Mouse (Mus musculus): ENCODE data around the gene Flt3l.
A peak's percentile ranks its signal among the peaks of the same experiment; 100 is the strongest.
"Not testable (repeated sequence)": the region's sequence is repeated elsewhere in the genome, so short reads cannot be mapped to it uniquely, and the experiment has no call there.

Gene Flt3l

DNA sequence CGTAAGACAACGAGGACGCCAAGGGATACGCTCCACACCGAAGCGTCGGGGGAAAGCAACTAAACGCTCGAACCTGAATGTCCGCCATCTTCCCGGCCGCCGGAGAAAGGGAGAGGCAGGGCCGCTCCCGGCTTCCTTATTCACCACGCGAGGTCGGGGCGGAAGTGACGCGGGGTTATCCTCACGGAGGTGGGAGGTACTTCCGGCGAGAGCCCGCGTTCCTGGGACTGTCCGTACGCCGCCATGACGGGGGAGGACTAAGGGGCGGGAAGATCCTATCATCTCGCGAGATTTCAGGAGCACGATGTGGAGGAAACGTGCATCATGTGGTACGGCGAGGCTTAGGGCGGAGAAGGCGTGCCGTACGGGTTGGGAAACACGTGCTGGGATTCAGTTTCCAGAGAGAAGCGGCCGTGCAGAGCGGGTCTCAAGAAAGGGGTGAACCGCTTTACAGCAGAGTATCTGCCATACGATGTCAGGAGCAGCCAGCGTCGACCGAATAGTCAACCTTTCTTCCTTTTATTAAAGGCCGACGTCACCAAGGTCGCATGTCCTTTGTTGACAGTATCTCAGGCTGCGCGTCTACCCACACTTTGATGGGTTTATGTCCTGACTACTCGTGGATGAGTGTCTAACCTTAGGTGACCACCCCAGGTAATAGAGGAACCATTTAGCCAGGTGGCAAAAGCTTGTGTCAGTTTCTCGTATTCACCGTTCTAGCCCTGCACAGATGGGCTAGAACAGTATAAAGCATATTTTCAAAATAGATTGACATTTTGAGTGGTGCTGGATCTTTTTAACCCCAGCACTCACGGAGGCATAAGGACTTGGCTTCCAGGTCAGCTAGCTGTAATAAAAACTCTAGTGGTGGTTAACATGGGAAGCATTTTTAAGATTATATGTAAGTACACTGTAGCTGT lies 11.7 kb downstream of the Flt3l start, which contains the start of gene Rps11:
Gene Rps11 (minus strand): TSS at position 216 of the 920 bp plus-strand sequence.
- peak; percentile 99 for DNase-seq (ENCODE audit: low read depth, low spot score)

DNA sequence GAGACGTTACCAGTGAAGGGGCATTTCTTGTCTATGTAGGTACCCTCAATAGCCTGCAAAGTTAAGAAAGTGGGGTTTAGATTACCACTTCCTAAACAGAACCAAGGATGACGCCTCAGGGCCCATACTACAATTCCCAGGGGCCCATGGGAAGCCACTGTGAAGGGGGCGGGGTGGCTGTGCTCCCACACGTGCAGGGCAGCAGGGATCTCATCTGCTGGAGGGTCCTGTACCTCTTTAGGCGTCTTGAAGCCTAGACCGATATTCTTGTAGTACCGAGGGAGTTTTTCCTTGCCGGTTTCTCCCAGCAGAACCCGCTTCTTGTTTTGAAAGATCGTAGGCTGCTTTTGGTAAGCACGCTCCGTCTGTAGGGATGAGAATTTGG lies 13.1 kb downstream of the Flt3l start:
- no peak for DNase-seq (ENCODE audit: low read depth, low spot score)

DNA sequence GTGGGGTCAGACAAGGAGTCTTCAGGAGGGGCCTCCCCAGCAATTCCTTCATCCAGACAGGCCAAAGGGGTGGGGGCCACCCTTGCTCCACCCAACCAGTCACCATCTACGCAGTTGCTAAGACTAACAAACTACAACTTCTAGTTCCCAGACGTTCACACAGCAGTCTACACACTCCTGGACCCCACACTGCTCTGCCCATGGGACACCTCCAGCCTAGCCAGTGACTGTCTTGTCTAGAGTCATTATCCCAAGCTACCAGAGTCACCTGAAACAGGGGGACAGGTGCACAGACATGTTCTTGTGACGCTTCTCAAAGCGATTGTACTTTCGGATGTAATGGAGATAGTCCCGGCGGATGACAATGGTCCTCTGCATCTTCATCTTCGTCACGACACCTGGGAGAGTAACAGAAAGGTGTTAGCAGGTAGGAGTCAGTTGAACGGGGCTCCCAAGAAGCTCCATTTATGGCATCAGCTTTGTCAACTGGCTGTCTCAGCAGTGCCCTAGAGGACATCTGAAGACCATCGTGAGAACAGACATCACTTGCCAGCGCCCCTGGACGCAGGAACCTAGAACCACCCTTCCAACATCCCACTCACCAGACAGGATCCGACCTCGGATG lies 13.6 kb downstream of the Flt3l start:
- no peak for DNase-seq (ENCODE audit: low read depth, low spot score)

DNA sequence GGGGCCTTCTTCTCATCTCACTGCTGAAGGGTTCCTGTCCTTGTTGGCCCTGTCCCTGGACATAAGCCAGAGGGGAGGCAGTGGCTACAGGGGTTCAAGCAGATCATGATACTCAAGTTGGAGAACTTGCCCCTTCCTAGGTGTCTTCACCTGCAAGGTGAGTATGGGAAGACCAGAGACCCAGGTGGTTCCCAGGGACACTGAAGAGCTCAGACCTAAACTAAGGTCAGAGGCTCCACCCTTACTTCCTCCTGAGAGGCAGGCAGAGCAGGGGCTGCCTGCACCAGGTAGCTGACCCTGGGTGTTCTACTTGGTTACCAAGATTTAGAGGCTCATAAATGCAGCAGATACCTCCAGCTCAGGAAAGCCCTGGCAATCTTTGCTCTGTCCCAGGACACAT lies 14.3 kb downstream of the Flt3l start:
- no peak for DNase-seq (ENCODE audit: low read depth, low spot score)

DNA sequence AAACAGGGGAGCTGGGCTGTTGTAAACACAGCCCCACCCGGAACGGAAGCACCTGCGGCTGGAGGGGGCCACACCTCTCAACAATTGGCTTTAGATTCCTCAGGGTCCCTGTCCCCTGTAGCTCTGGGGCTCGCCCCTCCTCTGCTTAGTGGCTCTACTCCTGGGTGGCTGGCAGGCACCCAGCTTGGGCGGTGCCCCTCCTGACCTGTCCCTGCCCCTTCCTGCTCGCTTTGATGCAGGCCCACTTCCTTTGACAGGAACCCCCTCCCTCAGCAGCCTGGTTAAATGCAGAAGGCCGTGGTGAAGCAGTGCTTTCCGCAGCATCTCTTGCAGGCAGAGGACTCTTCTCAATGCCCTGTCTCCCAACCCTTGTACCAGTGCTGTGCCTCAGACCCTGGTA lies 14.8 kb downstream of the Flt3l start:
- DNase-seq (ENCODE audit: low read depth, low spot score), result no peak

DNA sequence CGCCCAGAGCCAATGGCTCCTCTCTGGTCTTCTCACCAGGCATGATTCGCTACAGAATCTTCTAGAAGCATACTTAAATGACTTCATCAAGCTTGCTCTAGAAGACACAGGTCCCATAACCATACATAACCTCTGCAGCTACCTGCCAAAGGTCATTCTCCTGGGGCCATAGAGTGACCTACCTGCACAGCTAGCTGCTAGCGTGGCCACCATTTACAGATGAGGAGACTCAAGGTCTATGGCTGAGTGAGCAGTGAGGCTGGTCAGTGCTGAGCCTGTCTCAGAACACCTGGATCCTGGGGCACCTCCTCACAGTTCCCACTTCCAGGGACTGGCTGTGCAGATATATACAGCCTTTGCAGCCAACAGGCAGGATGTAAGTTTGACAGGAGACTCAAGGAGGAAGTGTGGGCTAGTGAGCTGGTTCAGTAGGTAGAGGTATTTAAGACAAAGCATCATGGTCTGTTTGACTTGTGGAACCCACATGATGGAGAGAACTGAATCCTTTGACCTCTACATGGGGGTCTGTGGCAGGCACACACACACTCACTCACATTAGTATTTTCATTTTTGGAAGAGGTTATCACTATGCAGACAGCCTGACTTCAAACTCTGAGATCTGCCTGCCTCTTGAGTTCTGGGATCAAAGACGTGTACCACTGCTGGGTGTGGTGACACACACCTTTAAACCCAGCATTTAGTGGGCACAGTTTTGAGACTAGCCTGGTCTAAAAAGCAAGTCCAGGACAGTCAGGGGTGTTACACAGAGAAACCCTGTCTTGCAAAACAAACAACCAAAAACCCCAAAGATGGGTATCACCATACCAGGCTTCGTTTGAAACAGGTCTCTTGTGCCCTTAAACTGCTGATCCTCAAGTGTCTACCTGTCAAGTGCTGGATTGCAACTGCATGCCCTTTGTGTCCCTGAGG lies 16.2 kb downstream of the Flt3l start:
- DNase-seq (ENCODE audit: low read depth, low spot score), result no peak

DNA sequence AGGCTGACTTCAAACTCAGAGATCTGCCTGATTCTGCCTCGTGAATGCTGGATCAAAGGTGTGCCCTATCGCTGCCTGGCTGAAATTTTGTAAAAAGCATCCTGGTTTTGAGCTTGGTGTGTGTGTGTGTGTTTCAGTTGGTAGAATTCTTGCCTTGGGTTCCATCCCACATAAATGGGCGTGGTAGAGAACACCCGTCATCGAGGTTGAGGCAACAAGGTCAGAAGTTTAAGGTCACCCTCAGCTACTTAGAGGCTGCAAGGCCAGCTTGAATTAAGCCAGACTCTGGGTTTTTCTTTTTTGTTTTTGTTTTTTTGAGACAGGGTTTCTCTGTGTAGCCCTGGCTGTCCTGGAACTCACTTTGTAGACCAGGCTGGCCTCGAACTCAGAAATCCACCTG lies 17.9 kb downstream of the Flt3l start:
- no peak for DNase-seq (ENCODE audit: low read depth, low spot score)

DNA sequence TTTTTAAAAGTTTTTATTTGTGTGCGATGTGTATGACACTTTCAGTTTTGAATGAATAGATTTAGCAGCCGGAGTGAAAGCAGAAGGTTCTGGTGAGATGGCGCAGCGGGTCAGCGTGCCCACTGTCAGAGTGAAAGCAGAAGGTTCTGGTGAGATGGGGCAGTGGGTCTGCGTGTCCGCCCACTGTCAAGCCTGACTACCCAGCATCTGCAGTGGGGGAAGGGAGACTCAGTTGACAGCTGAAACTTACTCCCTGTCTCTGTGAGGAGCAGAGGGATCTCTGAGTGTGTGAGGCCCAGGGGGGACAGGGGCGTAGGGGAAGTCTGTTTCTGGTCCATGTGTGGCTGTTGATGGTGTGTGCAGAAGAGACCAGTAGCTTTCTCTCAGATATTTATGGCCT lies 18.7 kb downstream of the Flt3l start:
- DNase-seq (ENCODE audit: low read depth, low spot score), result no peak

DNA sequence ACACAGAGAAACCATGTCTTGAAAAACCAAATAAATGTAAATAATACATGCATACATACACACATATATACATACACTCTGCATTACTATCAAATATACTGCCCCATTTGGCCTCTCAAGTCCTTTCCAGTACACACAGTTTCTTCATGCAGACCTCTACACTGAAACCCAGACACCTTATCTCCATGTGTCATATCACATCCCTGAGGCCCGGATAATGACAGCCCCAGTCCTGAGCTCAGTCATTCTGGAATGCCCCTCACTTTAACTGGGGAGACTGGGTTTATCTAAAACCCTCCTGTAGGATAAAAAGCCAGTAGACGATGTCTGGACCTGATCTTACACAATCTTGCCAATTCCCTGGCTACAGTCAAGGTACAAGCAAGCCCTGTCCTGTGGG lies 22.8 kb downstream of the Flt3l start:
- DNase-seq (ENCODE audit: low read depth, low spot score), result no peak

DNA sequence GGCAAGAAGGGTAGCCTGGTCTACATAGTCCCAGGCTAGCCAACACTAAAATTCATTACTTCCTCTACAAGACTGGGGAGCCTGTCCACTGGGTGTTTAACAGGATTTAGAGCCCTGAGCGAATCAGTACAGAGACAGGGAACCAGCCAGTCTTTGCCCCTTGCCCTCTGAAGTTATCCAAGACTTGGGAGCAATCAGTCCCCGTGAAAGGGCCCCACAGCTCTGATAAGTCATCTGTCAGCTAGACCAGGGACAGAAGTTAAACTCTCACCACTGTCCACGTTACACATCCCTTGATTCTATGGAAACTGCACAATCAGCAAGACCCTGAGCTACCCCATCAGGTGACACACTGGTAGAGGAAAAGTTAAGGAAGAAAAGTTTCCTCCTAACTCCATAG lies 23.7 kb downstream of the Flt3l start:
- no peak for DNase-seq (ENCODE audit: low read depth, low spot score)

DNA sequence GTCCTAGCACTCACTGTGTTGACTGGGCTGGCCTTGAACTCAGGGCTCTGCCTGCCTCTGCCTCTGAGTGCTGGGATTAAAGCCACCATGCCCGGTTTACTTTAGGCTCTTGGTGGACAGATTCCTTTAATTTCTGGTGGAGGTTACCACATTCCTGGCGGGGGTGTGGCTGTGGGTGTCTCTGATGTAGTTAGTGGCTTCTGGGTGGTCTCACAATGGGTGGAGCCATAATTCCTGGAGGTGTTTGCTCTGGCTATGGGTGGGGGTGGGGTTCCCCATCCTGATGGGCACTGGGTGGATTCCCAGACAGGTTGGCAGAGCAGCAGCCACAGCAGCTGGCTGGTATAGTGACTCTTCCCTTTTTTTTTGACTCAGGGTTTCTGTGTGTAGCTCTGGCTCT lies 24.3 kb downstream of the Flt3l start:
- no peak for DNase-seq (ENCODE audit: low read depth, low spot score)

DNA sequence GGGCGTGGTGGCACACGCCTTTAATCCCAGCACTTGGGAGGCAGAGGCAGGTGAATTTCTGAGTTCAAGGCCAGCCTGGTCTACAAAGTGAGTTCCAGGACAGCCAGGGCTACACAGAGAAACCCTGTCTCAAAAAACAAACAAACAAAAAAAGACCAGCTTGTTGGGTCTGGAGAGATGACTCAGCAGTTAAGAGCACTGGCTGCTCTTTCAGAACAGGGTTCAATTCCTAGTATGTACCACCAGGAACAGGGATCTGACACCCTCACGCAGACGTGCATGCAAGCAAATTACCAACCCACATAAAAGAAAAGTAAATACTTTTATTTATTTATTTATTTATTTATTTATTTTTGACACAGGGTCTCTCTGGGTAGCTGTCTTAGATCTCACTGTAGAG lies 26.1 kb downstream of the Flt3l start:
- DNase-seq (ENCODE audit: low read depth, low spot score), result not testable (repeated sequence)

DNA sequence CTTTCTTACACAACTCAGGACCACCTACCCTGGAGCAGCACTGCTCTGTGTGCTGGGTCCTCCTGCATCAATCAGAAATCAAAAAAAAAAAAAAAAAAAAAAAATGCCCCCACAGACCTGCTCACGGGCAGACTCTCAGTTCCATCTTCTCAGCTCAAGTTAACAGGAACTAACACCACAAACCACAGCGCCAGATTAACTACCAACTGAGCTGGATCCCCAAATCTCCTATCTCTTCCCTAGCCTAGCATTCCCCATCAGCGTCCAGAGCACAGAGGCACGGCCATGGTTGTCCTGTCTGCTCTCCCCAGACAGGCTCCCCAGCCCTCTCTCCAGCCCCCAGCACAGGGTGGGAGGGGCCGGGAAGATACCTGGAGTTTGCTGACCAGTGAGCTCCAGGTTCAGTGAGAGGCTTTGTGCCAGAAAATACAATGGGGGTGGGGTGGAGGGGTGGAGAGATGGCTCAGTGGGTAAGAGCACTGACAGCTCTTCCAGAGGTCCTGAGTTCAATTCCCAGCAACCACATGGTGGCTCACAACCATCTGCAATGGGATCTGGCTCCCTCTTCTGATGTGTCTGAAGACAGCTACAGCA lies 29.1 kb downstream of the Flt3l start:
- DNase-seq (ENCODE audit: low read depth, low spot score), result no peak

DNA sequence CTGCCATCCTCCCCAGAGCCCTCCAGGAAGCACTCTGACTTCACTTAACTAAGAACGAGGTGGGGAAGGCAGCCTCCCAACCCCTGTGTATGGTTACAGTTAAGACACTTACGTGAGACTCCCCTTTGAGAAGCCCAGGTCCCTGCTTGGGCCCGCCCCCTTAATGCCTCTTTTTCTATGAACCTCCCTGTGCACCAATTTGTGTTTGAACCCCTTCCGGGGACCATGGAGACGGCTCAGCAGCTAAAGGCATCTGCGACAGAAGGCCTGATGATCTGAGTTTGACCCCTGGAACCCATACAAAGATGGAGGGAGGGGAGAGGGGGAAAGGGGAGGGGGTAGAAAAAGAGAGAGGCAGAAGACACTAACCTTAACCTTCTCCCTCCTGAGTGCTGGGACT lies 29.8 kb downstream of the Flt3l start:
- DNase-seq (ENCODE audit: low read depth, low spot score), result no peak

DNA sequence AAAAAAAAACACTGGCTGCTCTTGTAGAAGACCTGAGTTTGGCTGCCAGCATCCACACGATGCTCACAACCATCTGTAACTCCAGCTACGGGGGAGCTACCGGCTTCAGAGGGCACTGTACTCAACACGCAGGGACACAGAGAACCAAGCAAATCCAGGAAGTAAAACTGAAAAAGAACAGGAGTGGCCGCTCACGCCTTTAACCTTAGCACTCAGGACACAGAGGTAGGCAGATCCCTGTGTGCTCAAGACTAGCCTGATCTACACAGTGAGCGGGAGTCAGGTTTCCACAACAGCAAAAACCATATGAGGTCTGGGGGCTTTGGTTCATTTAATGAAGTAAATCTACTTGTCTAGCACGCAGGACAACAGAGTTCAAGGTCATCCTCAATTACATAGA lies 30.7 kb downstream of the Flt3l start:
- DNase-seq (ENCODE audit: low read depth, low spot score), result no peak

DNA sequence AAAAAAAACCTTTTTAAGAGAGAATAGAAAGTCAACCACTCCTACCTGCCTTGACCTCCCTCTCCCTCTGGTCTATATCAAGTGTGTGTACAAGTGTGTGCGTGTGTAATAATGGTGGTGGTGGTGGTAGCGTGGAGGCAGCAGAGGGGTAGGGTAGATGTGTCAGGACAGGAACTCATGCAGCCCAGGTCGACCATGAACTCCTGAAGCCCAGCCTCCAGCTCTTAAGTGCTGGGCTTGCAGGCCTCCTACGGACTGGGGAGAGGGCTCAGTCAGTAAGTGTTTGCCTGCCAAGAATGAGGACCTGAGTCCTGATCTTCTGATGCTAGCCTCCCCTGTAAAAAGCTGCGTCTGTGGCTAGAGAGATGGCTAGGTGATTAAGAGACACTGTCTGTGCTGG lies 31.3 kb downstream of the Flt3l start:
- no peak for DNase-seq (ENCODE audit: low read depth, low spot score)

DNA sequence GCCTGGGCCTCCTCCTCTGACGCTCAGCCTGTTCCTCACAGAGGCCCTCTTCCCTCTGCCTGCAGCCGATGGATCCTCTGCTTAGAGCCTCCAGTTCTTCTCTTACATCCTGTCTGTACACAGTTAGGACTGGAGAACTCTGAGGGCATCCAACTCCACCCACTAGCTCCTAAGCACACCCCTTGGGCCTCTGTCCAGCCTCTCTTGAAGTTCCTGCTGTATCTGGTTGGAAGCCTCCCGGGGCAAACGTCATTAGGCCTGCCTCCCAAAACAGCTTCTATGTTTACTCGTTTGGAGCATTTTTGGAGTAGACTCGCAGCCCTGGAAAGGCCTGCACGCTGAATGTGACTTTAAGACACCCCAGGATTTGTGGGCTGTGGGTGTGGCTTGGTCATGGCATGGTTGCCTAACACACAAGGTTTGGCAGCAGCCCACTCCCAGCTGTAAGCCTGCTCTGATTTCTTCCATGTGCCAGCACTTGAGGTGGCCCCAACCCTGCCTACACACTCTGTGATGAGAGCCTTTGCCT lies 32.5 kb downstream of the Flt3l start, which contains the start of gene Fcgrt:
Gene Fcgrt (minus strand): TSS at position 200 of the 529 bp plus-strand sequence.
- no peak for DNase-seq (ENCODE audit: low read depth, low spot score)

DNA sequence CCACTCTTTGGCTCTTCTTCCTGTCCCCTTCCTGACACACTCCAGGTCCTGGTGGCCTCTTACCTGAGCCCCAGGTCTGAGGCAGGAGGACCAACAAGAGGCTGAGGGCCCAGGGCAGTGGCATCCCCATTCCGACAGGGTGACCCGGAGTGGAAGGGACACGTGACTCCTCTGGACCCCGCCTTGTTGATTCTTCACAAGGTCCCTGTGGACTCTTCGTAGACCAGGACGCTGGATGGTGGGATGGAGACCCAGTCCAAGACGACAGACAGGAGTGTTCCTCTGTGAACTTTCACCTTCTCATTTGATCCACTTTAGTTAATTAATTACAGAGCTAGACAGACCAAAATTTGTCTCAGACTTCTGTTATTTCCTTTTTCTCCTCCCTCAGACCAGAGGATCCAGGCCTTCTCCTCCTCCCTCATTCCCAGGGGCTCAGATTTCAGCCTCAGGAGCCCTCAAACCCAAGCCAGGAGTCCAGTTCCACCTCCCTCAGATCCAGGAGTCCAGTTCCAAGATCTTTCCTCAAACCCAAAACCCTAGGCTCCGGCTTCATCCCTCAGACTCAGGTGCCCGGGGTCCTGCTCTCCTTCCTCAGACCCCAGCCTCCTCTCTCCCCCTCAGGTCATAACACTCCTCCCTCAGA lies 33.2 kb downstream of the Flt3l start:
- DNase-seq (ENCODE audit: low read depth, low spot score), result no peak

DNA sequence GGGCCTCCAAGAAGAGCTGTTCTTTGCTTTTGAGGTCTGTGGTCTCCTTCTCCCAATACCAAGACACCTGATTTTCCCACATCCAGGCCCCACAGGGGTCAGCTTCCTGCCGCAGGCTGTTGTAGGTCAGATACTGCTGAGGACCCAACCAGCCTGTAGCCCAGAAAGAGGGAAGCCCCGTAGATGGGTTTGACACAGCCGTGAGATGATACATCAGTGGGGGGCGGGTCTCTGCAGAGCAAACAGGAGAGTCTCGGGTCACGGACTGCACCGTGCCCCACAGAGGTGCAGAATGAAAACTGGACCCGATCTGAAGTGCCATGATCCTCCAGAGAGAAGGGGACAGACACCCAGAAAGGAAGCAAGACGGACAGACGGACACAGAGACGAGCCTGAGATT lies 33.8 kb downstream of the Flt3l start:
- DNase-seq (ENCODE audit: low read depth, low spot score), result no peak

DNA sequence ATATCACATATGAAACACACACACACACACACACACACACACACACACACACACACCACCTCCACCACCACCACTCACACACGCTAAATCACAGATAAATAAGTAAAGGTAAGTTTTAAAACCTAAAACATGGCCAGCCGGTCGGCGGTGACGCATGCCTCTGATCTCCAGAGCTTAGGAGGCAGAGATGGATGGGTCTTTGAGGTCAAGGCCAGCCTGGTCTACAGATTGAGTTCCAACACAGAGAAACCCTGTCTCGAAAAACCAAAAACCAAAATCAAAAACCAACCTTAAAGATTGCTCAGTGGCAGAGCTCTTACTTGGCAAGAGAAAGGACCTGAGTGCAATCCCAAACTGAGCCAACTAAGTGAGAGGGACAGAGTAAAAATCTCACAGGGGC lies 36.2 kb downstream of the Flt3l start:
- no peak for DNase-seq (ENCODE audit: low read depth, low spot score)

Measured in brain, embryonic 18.5 days (tissue).